Mouse (Mus musculus) cerebellum, adult 2 months (tissue): ENCODE data around the gene Ugt1a9. TPM values are rescaled to one million over a fixed set of nuclear protein-coding genes. Genes with fewer than 3 reads are reported as not detected.
"Not testable (repeated sequence)": the region's sequence is repeated elsewhere in the genome, so short reads cannot be mapped to it uniquely, and the experiment has no call there.

Source experiments
- DNase-seq, 2 experiments: peaks; one replicate each; pipeline ENCODE4 v3.0.0; 2021
- H3K27ac ChIP-seq: fragments of 200-500 bp; 2 replicates; pipeline ENCODE4 v1.5.1; 2012; ENCODE audit warnings: low read length, control low read depth, inconsistent platforms; ENCODE audit not compliant: insufficient read depth
- H3K27me3 ChIP-seq: fragments of 200-500 bp; 2 replicates; pipeline ENCODE4 v1.6.1; 2012; ENCODE audit warnings: inconsistent platforms, mild to moderate bottlenecking, low read length, moderate library complexity; ENCODE audit not compliant: control insufficient read depth, insufficient read depth
- H3K4me1 ChIP-seq: fragments of 200-500 bp; 2 replicates; pipeline ENCODE4 v1.6.1; 2011; ENCODE audit warnings: low read length; ENCODE audit not compliant: control insufficient read depth, insufficient read depth
- H3K4me3 ChIP-seq: fragments of 200-500 bp; replicated peaks from 2 replicates; pipeline ENCODE3; 2011; ENCODE audit warnings: mild to moderate bottlenecking, low read depth, low read length, control low read depth; ENCODE audit not compliant: insufficient read depth
- CTCF ChIP-seq: fragments of 200-500 bp; IDR thresholded peaks from 2 replicates; pipeline ENCODE4 v1.5.1; 2011; ENCODE audit warnings: low read depth, mild to moderate bottlenecking, control low read depth, low read length, moderate library complexity, borderline replicate concordance; ENCODE audit not compliant: insufficient read depth
- POLR2A ChIP-seq: fragments of 200-500 bp; IDR thresholded peaks from 2 replicates; pipeline ENCODE4 v1.6.1; 2011; ENCODE audit warnings: low read length, control low read depth, borderline replicate concordance; ENCODE audit not compliant: insufficient read depth
- WGBS: fragments of 180-500 bp; shearing (Covaris S2); methylation state at CpG from one replicate; pipeline ENCODE4 v1.1.7; 2018; 5-methylcytosine and 5-hydroxymethylcytosine counted together
- polyA plus RNA-seq: library from polyadenylated mRNA; depleted of rRNA; stranded (reverse); fragments of >200 nt; gene quantifications from 2 replicates; pipeline ENCODE4 v1.2.3, GENCODE M21; 2012

The Ugt1a9 gene
- polyA plus RNA-seq, 1 experiment, result not detected

DNA sequence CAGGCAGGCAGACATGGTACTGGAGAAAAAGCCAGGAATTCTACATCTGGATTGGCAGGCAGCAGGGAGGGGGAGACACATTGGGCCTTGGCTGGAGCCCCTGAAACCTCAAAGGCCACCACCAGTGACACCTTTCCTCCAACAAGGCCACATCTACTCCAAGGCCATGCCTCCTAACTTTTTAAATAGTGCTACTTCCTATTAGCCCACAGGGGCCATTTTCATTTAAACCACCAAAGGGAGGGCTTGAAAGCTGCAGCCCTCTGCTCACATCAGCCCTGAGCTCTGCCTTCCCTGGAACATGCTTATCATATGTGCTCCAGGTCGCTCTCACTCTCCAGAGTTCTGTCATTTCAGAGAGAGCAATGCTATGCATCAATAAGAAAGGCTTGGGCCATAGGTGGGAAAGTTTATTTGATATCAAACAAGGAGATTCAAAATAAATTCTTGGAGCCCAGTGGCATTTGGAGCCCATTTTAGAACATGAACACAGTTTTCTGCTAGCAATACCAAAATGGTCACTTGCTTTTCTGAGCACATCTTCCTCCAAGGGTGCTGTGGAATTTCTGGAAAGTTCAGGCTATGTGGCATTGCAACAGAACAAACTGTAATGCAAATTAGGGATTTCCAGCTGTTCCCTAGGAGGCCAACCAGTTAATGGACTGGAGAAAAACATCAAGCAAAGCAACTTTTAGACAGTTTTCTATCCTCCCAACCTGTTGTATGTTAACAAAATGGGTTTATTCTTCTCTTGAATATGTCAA is 34.2 kb downstream of the Ugt1a9 start:
- H3K27me3 ChIP-seq, result no peaks in the 10 kb centered on the region
- no peak for TF ChIP-seq CTCF
- no peak for TF ChIP-seq POLR2A
- H3K27ac ChIP-seq, result no peak overlapping the region
- no peak for DNase-seq
- H3K4me1 ChIP-seq, result no peaks in the 10 kb centered on the region
- 88% methylated on average over 1 of the region's 1 CpGs for WGBS
- H3K4me3 ChIP-seq, result no peak overlapping the region

GRCm38 (mm10) chr1:88105656-88106055 is 35.1 kb downstream of the Ugt1a9 start:
- no peaks in the 10 kb centered on the region for H3K4me1 ChIP-seq
- H3K27me3 ChIP-seq, result no peaks in the 10 kb centered on the region
- TF ChIP-seq POLR2A (no peak), CTCF (no peak)
- H3K27ac ChIP-seq, result no peak overlapping the region
- WGBS, result 50% methylated on average over 2 of the region's 2 CpGs
- DNase-seq, result no peak
- H3K4me3 ChIP-seq, result no peak overlapping the region

- not testable (repeated sequence) for H3K27me3 ChIP-seq, DNase-seq, H3K4me3 ChIP-seq, H3K4me1 ChIP-seq, H3K27ac ChIP-seq
- WGBS, result 87% methylated on average over 2 of the region's 2 CpGs
Observed at GRCm38 (mm10) chr1:88109027-88109557, 38.5 kb downstream of the Ugt1a9 start.

DNA sequence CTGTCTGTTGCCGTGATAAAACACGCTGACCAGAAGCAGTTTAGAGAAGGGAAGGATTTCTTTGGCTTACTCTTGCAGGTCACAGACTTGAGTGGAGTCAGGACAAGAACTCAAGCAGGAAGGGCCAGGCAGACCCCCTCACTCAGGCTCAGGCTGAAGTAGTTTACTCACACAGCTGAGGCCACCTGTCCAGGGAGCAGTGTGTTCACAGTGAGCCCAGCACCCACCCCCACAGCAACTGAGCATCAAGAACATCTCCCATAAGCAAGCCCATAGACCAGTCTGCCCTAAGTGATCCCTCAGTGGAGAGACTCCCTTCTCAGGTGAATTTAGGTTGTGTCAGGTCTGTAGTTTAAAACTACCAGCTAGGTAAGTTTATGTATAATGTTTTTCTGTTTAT is 39.0 kb downstream of the Ugt1a9 start:
- not testable (repeated sequence) for DNase-seq, H3K4me1 ChIP-seq, H3K27ac ChIP-seq, H3K27me3 ChIP-seq, H3K4me3 ChIP-seq
- 84% methylated on average over 2 of the region's 2 CpGs for WGBS

DNA sequence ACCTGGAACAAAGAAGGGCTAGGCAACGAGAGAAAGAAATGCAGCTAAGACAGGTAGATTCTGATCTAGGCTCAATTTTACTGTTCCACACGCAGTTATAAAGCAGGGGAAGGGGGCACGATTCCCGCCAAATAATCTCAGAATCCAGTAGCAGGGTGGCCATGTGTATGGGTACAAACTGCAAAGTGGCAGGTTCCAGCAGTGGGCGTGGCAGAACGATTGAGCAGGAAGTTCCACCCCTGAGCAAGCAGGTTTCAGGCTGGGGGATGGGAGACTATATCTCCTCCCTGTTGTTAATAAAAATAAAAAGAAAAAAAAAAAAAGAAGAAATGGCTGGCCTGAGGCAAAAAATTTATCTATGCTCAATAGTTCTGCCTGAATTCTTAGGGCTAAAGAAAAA is 42.2 kb downstream of the Ugt1a9 start:
- not testable (repeated sequence) for H3K4me3 ChIP-seq, DNase-seq, H3K27ac ChIP-seq, H3K4me1 ChIP-seq, H3K27me3 ChIP-seq
- 91% methylated on average over 6 of the region's 6 CpGs for WGBS

DNA sequence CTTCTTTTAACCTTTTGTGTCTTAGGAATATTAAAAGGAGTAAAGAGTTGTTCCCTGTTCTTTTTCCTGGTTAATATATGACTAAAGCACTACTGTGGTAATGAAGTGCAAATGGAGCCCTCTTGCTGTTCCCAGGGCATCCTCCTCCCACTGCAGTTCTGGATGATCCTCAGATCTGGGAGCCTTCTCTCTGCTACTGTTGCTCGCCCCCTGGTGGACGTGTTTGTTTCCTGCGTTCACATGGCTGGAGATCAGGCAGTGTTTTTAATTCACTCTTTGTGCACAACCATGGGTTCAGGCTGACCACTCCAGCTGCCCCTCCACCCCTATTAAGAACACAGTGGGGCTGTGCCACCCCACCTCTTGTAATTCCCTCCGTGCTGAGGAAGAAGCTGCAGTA is 50.0 kb downstream of the Ugt1a9 start:
- H3K27ac ChIP-seq, DNase-seq, H3K4me1 ChIP-seq, H3K27me3 ChIP-seq, H3K4me3 ChIP-seq: not testable (repeated sequence)
- 12% methylated on average over 4 of the region's 4 CpGs for WGBS
- 0 out of 2 replicates have a peak, but pooled peaks have one; percentile 18 for TF ChIP-seq CTCF

DNA sequence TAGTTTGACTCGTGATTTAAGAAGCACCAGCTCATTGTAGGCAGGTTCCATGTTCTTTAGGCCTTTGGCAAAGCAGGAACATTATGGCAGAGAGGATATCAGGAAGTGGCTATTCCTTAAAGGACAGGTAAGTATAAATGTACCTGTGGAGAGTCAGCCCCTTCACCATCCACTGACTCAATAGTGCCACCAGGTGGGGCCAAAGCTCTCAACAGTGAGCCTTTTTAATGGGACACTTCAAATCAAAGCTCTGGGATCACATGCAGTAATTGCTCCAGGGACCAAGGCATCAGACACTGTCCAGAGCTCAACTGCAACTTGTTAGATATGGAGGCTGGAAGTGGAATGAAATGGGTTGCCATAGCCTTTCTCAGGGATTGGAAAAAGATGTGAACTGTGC is 50.9 kb downstream of the Ugt1a9 start:
- not testable (repeated sequence) for H3K4me1 ChIP-seq, H3K27me3 ChIP-seq, H3K27ac ChIP-seq, DNase-seq, H3K4me3 ChIP-seq
- no CpG with 5 or more reads among the region's 1 CpGs for WGBS

DNA sequence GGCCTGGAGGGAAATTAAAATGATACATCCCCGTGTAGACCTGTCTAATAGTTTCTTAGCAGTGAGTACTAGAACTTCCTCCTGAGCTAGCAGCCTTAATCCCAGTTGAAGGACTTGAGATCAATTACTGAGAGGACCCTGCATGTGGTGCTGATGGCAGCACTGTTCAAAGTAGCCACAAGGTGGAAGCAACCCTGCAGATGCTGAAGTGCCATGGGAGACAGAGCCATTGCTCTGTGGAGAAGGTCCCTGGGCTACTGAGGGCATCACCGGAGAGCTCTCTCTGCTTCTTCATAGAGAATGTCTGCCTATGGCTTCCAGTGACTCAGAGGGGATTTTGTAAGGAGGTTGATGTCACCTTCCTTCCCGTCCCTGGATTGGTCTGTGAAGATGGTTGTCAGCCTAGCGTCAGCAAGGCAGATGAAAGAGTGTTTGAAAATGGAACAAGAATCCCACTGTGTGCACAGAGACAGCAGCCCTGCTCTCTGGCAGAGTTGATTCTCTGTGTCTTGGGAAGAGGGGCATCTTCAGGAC is 55.3 kb downstream of the Ugt1a9 start:
- H3K4me3 ChIP-seq, H3K27ac ChIP-seq, H3K4me1 ChIP-seq, H3K27me3 ChIP-seq, DNase-seq: not testable (repeated sequence)
- 80% methylated on average over 4 of the region's 4 CpGs for WGBS

- not testable (repeated sequence) for H3K4me3 ChIP-seq, H3K4me1 ChIP-seq, DNase-seq, H3K27ac ChIP-seq, H3K27me3 ChIP-seq
- WGBS, result 84% methylated on average over 2 of the region's 2 CpGs
Observed at GRCm38 (mm10) chr1:88129091-88129490, 58.5 kb downstream of the Ugt1a9 start.

DNA sequence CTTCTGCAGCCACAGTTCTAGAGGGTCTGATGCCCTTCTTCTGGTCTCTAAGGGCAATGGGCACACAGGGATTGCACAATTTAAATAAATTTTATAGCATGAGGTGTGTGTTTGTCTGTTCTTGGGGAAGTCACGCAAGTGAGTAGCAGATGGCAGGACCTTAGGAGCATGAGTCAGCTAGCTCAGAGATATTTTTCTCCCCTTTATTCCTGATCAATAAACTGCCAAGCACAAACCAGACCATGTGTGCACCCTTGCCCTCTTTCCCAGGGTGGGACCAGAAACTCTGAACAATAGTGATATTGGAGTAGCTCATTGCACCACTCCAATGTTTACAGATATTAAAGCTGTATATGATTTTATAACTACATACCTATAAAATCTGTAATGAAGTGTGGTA is 59.6 kb downstream of the Ugt1a9 start:
- H3K27ac ChIP-seq, H3K27me3 ChIP-seq, H3K4me1 ChIP-seq, DNase-seq, H3K4me3 ChIP-seq: not testable (repeated sequence)
- 86% methylated on average over 1 of the region's 1 CpGs for WGBS
